Mouse (Mus musculus) embryo, embryonic 9.5 days (tissue): ENCODE results near the gene Oser1.

Experiments
- DNase-seq: peaks from one replicate; pipeline ENCODE4 v3.0.0-alpha.2; 2017; ENCODE audit errors: extremely low spot score

Oser1 gene

GRCm38 (mm10) chr2:163401221-163401620 is 23.3 kb downstream of the Oser1 start:
- peak; percentile 86 for DNase-seq

GRCm38 (mm10) chr2:163399222-163399621 is 25.3 kb downstream of the Oser1 start:
- no peak for DNase-seq

GRCm38 (mm10) chr2:163398770-163399169 is 25.7 kb downstream of the Oser1 start:
- DNase-seq: no peak

- peak; percentile 78 for DNase-seq
Measured at GRCm38 (mm10) chr2:163397905-163398304, 26.6 kb downstream of the Oser1 start, which contains the start of gene Jph2. TSS of gene Jph2 (minus strand) at chr2:163397993.

- no peak for DNase-seq
Measured at GRCm38 (mm10) chr2:163397071-163397470, 27.4 kb downstream of the Oser1 start.

GRCm38 (mm10) chr2:163394977-163395376 is 29.5 kb downstream of the Oser1 start:
- DNase-seq: no peak

GRCm38 (mm10) chr2:163393976-163394375 is 30.5 kb downstream of the Oser1 start:
- no peak for DNase-seq

DNA sequence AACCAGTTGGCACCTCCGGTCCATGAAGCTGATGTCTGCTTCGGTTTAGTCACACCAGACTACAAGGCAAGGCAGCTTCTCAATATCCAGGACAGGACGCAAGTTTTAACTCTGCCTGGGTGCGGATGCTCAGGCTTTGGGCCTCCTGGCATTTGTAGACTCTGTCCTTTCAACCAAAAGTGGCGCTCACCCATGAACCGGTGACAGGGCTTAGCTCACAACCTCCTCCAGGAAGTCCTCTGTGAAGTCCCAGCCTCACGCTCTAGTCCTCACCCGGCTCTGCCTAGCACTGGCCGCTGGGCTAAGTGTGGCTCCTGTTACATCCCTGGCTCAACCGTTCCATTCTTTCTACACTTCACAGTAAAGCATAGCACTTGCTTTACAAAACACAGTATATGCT is 31.3 kb downstream of the Oser1 start:
- no peak for DNase-seq

GRCm38 (mm10) chr2:163392436-163392835 is 32.1 kb downstream of the Oser1 start:
- DNase-seq: no peak

DNA sequence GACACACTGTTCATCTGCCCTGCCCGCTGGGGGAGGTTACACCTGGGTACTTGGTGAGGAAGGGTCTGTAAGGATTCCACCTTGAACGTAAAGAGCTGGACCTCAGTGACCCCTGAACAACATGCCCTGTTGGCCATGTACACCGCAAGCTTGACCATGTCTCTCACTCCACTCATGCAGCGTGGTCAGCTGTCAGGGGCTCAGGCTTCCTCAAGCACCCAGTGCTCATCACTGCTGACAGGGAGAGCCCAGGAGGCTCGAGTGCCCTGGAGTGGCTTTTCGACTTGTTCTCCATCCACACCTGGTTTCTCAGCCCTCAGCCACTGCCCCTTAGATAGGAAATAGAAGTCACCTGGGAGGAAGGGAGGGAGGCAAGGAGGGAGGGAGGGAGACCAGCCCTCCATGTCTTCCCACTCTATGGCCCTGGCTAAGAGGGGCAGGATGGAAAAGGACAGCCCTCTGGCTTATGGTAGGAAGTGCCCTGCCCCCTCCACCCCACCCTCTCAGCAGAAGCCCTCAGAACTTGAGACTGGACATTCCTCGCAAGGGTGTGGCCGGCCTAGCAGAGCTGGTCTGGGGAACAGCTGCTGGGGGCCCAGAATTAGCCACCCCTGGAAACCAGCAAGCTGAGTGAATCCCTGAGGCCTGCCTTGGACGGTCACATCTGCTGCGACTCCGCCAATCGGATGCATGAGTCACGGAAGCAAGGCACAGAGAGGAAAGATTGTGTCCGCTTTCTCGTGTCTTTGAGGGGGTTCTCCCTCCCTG is 37.9 kb downstream of the Oser1 start:
- no peak for DNase-seq

DNA sequence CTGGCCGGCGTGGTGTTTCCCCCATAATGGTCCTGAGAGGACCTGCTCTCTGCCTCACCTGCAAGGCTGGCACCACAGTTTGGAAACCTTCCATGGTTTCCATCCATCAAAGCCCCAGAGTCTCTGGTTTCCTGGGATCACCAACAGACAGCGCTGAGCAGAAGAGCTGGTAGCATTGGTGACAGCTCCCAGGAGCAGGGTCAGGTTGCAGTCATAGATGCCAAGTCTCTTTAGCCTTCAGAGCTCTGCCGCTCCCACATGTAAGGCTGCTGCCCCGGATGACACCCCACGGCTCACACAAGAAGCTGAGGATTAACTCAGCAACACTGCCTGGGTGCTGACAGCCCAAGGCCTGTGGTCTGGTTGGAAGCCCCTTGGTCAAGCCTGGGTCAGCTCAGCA is 39.4 kb downstream of the Oser1 start:
- no peak for DNase-seq

DNA sequence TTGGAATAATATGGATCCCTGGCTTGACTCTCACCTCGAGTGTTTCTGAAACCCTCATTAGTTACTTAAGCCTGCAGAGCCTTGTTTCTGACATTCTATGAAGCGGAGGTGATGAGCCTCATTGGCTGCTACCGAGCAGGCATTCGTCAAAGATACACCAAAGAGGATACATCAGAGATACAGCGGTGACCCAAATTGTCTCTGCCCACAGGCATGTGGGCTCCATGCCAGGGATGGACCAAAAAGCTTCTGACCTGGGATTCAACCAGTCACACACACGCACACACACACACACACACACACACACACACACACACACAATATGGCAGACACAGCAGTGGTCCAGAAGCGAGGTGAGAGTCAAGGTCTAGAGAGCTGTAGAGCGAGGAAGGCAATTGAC is 43.3 kb downstream of the Oser1 start:
- no peak for DNase-seq

GRCm38 (mm10) chr2:163379366-163379765 is 45.1 kb downstream of the Oser1 start:
- DNase-seq: no peak

GRCm38 (mm10) chr2:163376082-163376481 is 48.4 kb downstream of the Oser1 start:
- no peak for DNase-seq

DNA sequence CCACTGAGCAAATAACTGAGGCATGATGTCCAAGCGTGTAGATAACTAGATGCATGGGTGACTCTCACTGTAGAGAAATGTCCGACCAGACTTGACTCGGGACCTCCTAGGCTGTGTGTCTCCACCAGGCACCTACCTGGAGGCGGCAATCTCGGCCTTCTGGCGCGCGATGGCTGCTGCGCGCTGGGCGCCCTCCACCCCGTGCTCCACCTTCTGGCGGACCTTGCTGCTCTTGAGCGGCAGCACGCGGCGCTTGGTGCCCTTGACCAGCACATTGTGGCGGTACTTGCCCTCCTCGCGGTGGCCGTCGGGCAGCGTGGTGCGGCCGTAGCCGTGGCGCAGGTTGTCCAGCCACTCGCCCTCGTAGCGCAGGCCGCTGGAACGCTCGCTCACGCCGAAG is 49.0 kb downstream of the Oser1 start:
- DNase-seq: no peak

DNA sequence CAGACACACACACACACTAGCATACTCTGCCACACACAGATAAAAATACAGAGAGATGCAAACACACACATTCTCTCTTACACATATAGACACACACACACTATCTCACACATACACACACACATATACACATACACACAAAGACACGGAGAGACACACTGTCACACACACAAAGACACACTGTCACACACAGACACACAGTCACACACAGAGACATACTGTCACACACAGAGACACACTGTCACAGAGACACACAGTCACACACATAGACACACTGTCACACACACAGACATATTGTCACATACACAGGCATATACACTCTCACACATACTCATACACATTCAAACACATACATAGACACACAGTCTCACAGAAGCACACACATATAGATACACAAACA is 51.9 kb downstream of the Oser1 start:
- DNase-seq: no peak

DNA sequence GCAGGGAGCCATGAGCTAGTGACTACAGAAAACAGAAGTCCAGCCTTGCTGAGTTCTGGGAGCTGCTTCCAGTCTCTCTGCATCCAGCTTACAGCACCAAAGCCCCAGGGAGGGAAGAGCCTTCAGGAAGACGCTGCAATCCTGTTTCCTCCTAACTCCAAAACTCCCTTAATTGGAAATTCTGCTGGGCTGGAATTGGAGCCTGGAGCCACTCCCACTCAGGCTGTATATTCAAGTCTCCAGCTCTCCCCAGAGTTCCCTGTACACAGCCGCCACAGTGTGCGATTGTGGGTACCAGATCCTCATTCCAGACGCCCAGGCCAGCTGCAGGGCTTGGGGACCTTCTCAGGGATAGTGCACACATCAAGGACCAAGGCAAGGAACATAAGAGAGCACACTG is 54.3 kb downstream of the Oser1 start:
- no peak for DNase-seq

- DNase-seq: no peak
Measured at GRCm38 (mm10) chr2:163364785-163365541, 59.5 kb downstream of the Oser1 start.

GRCm38 (mm10) chr2:163362940-163363921 is 61.3 kb downstream of the Oser1 start:
- DNase-seq: no peak

- no peak for DNase-seq
Measured at GRCm38 (mm10) chr2:163360858-163361623, 63.5 kb downstream of the Oser1 start.

DNA sequence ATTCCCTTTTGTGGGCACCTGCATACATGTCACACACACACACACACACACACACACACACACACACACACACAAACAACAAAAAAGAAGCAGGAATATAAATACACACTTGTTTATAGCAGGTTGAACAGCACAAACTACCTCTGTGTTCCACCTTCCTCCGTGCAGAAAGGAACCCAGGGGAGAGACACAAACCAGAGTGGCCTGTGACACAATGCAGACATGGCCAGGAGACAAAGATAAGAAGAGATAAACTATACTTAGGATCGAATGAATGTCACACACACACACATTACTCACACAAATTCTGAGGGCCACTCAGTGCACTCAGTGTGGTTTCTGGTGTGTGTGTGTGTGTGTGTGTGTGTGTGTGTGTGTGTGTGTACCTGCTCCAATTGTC is 65.2 kb downstream of the Oser1 start:
- DNase-seq: no peak
